Mouse (Mus musculus) embryonic facial prominence, embryonic 15.5 days (tissue): ENCODE results near the gene Tdrd6. TPM values are rescaled to one million over a fixed set of nuclear protein-coding genes. Genes with fewer than 3 reads are reported as not detected.

Source experiments
- ATAC-seq: fragments of 200-750 bp; cut with Nextera tagmentation; 2 replicates; pipeline ENCODE4 v1.8.0; 2017; ENCODE audit warnings: low read depth, moderate TSS enrichment; ENCODE audit not compliant: insufficient number of reproducible peaks, low FRiP score, low TSS enrichment
- H3K27ac ChIP-seq: fragments of 300-500 bp; sonication (generic); replicated peaks from 2 replicates; pipeline ENCODE4 v1.5.1; 2015; ENCODE audit warnings: mild to moderate bottlenecking, inconsistent platforms
- H3K27me3 ChIP-seq: fragments of 300-500 bp; sonication (generic); 2 replicates; pipeline ENCODE4 v1.6.1; 2015; ENCODE audit warnings: inconsistent platforms
- H3K36me3 ChIP-seq: fragments of 300-500 bp; sonication (generic); 2 replicates; pipeline ENCODE4 v1.6.1; 2015; ENCODE audit warnings: mild to moderate bottlenecking, inconsistent platforms
- H3K4me1 ChIP-seq: fragments of 300-500 bp; sonication (generic); 2 replicates; pipeline ENCODE4 v1.6.1; 2015; ENCODE audit warnings: inconsistent platforms
- H3K4me2 ChIP-seq: fragments of 300-500 bp; sonication (generic); replicated peaks from 2 replicates; pipeline ENCODE4 v1.6.1; 2015; ENCODE audit warnings: mild to moderate bottlenecking, inconsistent platforms
- H3K4me3 ChIP-seq: fragments of 300-500 bp; sonication (generic); replicated peaks from 2 replicates; pipeline ENCODE4 v1.5.1; 2015; ENCODE audit warnings: mild to moderate bottlenecking, inconsistent platforms
- H3K9ac ChIP-seq: fragments of 300-500 bp; sonication (generic); 2 replicates; pipeline ENCODE4 v1.6.1; 2015; ENCODE audit warnings: inconsistent platforms
- H3K9me3 ChIP-seq: fragments of 300-500 bp; sonication (generic); replicated peaks from 2 replicates; pipeline ENCODE4 v1.6.1; 2016; ENCODE audit warnings: inconsistent platforms
- WGBS: fragments of 180-500 bp; shearing (Covaris S2); methylation state at CpG from one replicate; pipeline ENCODE4 v1.1.7; 2015; 5-methylcytosine and 5-hydroxymethylcytosine counted together
- polyA plus RNA-seq: library from polyadenylated mRNA; unstranded; fragments of >200 nt; fragmentation: Nextera tagmentation; extraction: Ambion mirVana; gene quantifications from 2 replicates; pipeline ENCODE4 v1.2.1, GENCODE M21; 2015

Tdrd6 gene
- polyA plus RNA-seq, 1 experiment from 2014 or later: 0.04 TPM

DNA sequence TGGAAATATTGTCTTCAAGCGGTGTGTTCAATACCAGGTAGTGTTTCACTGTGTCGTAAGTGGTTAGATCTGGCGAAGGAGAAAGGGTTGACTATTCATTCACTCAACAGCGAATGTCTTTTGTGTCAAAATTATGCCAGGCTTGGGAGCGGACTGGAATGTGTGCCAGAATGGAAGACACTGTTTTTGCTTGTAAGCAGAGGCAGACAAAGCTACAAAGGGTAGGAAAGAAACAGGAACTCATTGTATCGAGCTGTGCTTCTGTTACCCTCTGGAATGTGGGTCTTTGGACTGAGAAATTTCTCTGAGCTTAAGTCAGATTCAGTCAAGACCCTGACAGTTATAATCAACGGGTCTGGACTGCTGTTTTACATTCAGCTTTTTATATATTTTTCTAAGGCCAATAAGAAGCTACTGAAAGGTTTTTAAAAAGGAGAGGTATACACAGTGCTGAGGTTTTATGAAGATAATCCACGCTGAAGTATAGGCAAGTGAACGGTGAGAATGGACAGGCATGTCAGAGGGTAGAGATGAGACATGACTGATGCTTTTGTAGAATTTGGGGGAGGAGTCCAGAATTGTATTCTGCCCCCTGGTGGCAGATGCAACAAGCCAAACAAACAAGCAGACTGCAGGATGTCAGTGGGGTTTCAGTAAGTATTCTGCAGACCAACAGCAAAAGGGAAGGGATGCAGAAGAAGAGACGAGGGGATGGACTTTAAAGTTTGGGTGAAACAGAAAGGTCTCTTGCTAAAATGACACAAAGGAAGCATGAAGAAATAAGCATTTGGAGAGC lies 19.7 kb upstream of the Tdrd6 start:
- H3K27ac ChIP-seq: no peak overlapping the region
- ATAC-seq: no peak
- no peak overlapping the region for H3K4me3 ChIP-seq
- no peak overlapping the region for H3K4me2 ChIP-seq
- 76% methylated on average over 10 of the region's 10 CpGs for WGBS
- H3K27me3 ChIP-seq: no peaks in the 10 kb centered on the region
- no peak overlapping the region for H3K9ac ChIP-seq
- H3K9me3 ChIP-seq: no peaks in the 10 kb centered on the region
- peaks cover 31% of the 10 kb centered on the region for H3K36me3 ChIP-seq
- no peaks in the 10 kb centered on the region for H3K4me1 ChIP-seq

DNA sequence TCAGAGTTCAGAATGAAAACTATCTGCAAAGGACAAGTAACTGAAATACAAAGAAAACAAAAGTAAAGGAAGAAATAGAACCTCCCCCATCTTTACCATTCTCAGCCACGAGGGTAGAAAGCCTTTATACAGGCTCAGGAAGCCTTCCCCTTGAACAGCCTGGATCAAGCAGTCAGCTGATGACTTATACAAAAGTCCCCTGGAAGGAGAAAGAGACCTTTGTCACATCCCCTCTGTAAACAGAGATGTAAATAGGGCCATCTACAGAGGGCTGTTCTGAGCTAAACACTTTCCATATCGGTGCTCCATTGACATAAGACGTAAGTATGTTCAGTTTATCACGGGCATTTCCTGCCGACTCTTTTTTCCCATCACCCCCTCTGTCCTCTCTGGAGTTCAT lies 16.8 kb upstream of the Tdrd6 start:
- H3K4me1 ChIP-seq: no peaks in the 10 kb centered on the region
- peaks cover 36% of the 10 kb centered on the region for H3K36me3 ChIP-seq
- H3K9me3 ChIP-seq: no peaks in the 10 kb centered on the region
- 62% methylated on average over 5 of the region's 5 CpGs for WGBS
- H3K27ac ChIP-seq: no peak overlapping the region
- H3K27me3 ChIP-seq: no peaks in the 10 kb centered on the region
- ATAC-seq: no peak
- no peak overlapping the region for H3K4me2 ChIP-seq
- H3K4me3 ChIP-seq: no peak overlapping the region
- no peak overlapping the region for H3K9ac ChIP-seq

DNA sequence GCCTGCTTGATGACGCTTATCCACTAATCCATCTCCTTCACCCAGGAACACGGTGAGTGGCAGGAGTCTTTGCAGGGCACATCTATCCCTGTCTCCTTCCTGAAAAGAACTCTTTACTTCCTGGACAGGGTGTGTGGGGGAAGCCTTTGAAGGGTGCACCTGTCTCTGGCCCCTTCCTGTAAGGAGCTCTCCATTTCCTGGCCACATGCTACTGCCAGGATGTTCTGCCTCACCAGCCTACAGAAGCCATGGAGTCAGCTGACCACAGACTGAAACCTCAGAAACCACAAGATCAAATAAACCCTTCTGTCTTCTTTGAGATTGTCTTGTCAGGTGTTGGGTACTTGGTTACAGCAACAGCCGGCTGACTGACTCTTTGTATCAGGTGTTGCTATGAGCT lies 15.0 kb upstream of the Tdrd6 start:
- ATAC-seq: no peak
- no peaks in the 10 kb centered on the region for H3K9me3 ChIP-seq
- no peaks in the 10 kb centered on the region for H3K27me3 ChIP-seq
- H3K36me3 ChIP-seq: peaks cover 29% of the 10 kb centered on the region
- H3K4me2 ChIP-seq: no peak overlapping the region
- H3K4me1 ChIP-seq: no peaks in the 10 kb centered on the region
- H3K27ac ChIP-seq: no peak overlapping the region
- WGBS: 75% methylated on average over 3 of the region's 3 CpGs
- no peak overlapping the region for H3K9ac ChIP-seq
- H3K4me3 ChIP-seq: no peak overlapping the region

DNA sequence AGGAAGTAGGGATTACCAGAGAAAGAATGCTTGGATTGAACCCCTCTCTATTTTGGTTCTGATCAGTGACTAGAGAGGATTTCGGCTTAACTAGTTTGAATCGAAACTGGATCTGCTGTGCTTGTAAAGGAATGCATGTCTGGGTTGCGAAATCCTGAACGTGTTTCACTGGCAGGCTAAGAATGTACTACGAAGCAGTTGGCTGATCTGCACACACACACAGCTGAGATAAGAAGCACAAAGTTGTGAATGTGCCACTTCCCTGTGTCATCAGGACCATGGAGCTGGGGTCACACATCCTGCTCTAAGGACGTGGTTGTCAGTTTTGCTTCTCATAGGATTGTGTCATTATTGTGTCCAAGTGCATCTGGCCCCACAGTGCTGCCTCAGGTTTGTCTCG lies 14.3 kb upstream of the Tdrd6 start:
- H3K27ac ChIP-seq: 0 out of 2 replicates have a peak overlapping the region, but pooled peaks have one; percentile 5
- H3K9me3 ChIP-seq: no peaks in the 10 kb centered on the region
- H3K4me1 ChIP-seq: no peaks in the 10 kb centered on the region
- 44% methylated on average over 7 of the region's 7 CpGs for WGBS
- H3K4me3 ChIP-seq: no peak overlapping the region
- peaks cover 29% of the 10 kb centered on the region for H3K36me3 ChIP-seq
- H3K27me3 ChIP-seq: no peaks in the 10 kb centered on the region
- no peak overlapping the region for H3K4me2 ChIP-seq
- H3K9ac ChIP-seq: no peak overlapping the region
- ATAC-seq: no peak

DNA sequence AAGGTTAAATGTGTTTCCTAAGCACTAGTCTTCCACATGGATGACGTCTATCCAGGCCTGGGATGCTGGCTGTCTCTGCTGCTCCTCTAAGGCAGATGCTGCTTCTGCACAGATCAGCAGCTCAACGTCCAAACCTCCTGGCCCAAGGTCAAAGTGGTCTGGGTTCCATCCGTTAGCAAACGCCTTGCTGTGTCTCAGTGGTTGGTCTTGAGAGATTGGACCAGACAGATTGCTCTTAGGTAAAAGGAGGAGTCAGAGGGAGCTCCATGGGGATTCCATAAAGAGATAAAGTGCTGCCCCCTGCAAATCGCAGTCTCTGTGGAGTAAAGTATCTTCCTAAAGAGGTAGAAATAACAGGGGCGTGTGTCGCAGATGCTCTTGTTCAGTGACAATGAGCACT lies 13.1 kb upstream of the Tdrd6 start:
- Histone ChIP-seq H3K27me3 (no peaks in the 10 kb centered on the region), H3K4me2 (no peak overlapping the region), H3K4me3 (no peak overlapping the region), H3K9me3 (no peaks in the 10 kb centered on the region), H3K4me1 (no peaks in the 10 kb centered on the region), H3K9ac (no peak overlapping the region), H3K27ac (no peak overlapping the region), H3K36me3 (peaks cover 27% of the 10 kb centered on the region)
- 83% methylated on average over 7 of the region's 7 CpGs for WGBS
- no peak for ATAC-seq

DNA sequence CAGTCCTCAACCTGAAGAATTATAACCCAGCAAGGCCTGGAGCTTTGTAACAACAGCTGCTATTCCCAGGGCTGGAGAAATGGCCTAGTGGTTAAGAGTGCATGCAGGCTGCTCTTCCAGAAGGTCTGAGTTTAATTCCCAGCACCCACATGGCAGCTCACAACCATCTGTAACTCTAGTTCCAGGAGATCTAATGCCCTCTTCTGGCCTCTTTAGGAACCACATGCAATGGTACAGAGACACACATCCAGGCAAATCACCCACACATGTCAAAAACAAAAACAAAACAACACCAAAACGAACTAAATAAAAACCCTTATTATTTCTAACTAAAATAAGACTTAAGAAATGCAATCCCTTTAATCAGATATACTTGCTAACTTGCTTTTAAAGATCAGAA lies 10.7 kb upstream of the Tdrd6 start:
- H3K9ac ChIP-seq: no peak overlapping the region
- no peaks in the 10 kb centered on the region for H3K9me3 ChIP-seq
- no peaks in the 10 kb centered on the region for H3K4me1 ChIP-seq
- 76% methylated on average over 1 of the region's 1 CpGs for WGBS
- no peak overlapping the region for H3K27ac ChIP-seq
- no peak overlapping the region for H3K4me3 ChIP-seq
- H3K36me3 ChIP-seq: peaks cover 22% of the 10 kb centered on the region
- no peaks in the 10 kb centered on the region for H3K27me3 ChIP-seq
- no peak for ATAC-seq
- H3K4me2 ChIP-seq: no peak overlapping the region

DNA sequence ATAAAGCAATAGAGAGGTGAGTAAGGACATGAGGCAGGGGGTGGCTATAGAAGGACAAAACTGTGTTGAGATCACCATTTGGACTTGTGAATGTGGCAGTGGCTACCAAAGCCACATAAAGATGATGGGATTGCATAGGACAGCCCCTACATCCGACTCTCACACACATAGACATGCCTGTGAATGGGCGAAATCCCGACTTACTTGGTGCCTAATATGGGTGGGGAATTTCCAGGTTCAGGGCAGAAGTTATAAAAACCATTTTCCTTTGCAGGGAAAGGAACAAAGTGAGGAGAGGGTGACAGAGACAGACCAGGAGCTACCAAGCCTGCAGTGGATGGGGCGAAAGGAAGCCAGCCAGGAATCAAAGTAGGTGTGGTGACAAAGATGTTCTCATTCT lies 7.0 kb upstream of the Tdrd6 start:
- H3K27me3 ChIP-seq: no peaks in the 10 kb centered on the region
- 0 out of 2 replicates have a peak, but pooled peaks cover 7% of the 10 kb centered on the region for H3K36me3 ChIP-seq
- no peak overlapping the region for H3K4me2 ChIP-seq
- H3K4me3 ChIP-seq: no peak overlapping the region
- H3K9me3 ChIP-seq: no peaks in the 10 kb centered on the region
- ATAC-seq: no peak
- no peaks in the 10 kb centered on the region for H3K4me1 ChIP-seq
- WGBS: 93% methylated on average over 4 of the region's 4 CpGs
- no peak overlapping the region for H3K9ac ChIP-seq
- H3K27ac ChIP-seq: no peak overlapping the region

DNA sequence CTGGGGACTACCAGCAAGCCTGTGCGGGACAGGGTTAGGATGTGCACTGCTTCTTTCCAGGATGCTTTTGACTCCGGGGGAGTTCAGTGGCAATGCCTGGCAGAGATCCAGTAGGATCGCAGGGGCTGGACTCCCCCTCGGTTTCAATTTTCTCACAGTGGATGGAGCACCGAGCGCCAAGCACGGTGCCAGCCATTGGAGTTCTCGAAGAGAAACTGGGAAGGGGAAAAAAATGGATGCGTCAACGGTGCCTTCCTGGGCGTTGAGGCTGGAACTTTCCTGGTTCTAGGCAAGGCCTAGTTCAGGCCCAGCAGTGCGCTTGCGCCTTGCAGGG lies 295 bp upstream of the Tdrd6 start:
- Histone ChIP-seq H3K4me2 (peak overlapping the region; percentile 63), H3K9me3 (no peaks in the 10 kb centered on the region), H3K4me1 (peaks cover 15% of the 10 kb centered on the region), H3K4me3 (peak overlapping the region; percentile 38), H3K27ac (no peak overlapping the region), H3K9ac (0 out of 2 replicates have a peak overlapping the region, but pooled peaks have one; percentile 5), H3K36me3 (no peaks in the 10 kb centered on the region), H3K27me3 (peaks cover 38% of the 10 kb centered on the region)
- 39% methylated on average over 13 of the region's 13 CpGs for WGBS
- ATAC-seq: no peak; the same call in 1 of the 2 replicates

DNA sequence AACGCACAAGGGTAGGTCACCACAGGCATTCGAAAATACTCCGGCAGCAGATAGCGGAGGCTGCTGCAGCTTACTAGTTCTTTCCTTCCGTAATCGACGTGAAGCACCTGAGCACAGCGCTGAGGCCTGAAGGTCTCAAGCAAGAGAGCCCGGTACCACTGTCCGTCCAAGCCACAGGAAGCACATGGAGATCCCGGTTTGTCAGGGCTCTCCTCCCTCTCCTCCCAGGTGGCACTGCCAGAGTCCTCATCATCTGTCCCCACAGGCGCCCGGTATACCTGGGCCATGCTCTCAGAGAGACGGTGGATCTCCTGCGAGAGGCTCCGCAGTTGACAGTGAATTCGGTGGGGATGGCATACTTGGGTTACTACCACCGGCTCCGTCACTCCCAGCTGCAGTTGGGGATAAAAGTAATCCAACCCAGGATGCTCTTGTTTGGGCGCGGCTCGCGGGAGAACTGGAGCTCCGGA lies 1.0 kb downstream of the Tdrd6 start:
- Histone ChIP-seq H3K4me3 (peak overlapping the region; percentile 38), H3K27ac (no peak overlapping the region), H3K4me2 (peak overlapping the region; percentile 63), H3K36me3 (no peaks in the 10 kb centered on the region), H3K9me3 (no peaks in the 10 kb centered on the region), H3K27me3 (peaks cover 38% of the 10 kb centered on the region), H3K4me1 (peaks cover 15% of the 10 kb centered on the region), H3K9ac (no peak overlapping the region)
- 21% methylated on average over 24 of the region's 24 CpGs for WGBS
- no peak for ATAC-seq

DNA sequence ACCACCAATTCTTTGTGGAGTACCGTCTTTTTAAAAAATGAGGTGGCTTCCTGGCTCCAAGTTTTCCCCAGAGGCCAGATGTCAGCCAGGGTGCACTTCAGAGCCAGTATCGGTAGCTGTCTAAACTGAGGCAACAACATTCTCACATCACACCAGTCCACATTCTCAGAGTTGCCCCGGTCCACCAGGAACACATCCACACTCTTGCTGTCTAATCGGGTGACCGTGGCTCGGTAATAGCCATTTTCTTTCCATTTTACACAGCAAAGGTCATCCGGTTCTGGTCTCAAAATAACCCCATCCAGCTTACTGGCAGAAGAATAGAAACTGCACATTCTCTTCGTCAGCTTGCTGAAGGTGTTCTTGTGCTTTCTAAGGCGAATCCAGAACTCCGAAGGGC lies 1.9 kb downstream of the Tdrd6 start:
- ATAC-seq: no peak
- Histone ChIP-seq H3K36me3 (no peaks in the 10 kb centered on the region), H3K4me1 (peaks cover 15% of the 10 kb centered on the region), H3K4me2 (no peak overlapping the region), H3K27ac (no peak overlapping the region), H3K4me3 (no peak overlapping the region), H3K27me3 (peaks cover 38% of the 10 kb centered on the region), H3K9ac (no peak overlapping the region), H3K9me3 (no peaks in the 10 kb centered on the region)
- WGBS: 89% methylated on average over 10 of the region's 10 CpGs

DNA sequence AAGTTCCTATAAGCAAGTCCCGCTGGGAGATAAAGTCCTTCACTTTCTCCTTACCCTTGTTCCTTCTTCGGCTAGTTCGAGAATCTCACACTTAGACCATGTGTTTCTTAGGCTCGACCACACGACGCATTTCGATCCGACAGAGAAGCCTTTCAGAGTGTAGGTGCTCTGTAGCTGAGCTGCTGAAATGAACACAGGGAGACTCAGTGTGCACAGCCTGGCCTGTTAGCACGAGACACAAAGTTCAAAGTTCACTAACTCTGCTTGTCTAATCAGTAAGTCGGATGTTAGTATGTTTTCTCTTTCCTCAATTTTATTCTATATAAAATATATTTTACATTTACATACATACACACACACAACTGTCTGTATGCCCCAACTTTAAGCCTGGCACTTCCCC lies 8.0 kb downstream of the Tdrd6 start:
- WGBS: 85% methylated on average over 10 of the region's 10 CpGs
- no peaks in the 10 kb centered on the region for H3K9me3 ChIP-seq
- no peak overlapping the region for H3K27ac ChIP-seq
- H3K9ac ChIP-seq: no peak overlapping the region
- H3K36me3 ChIP-seq: no peaks in the 10 kb centered on the region
- 0 out of 2 replicates have a peak, but pooled peaks cover 2% of the 10 kb centered on the region for H3K27me3 ChIP-seq
- H3K4me1 ChIP-seq: no peaks in the 10 kb centered on the region
- H3K4me2 ChIP-seq: no peak overlapping the region
- no peak overlapping the region for H3K4me3 ChIP-seq
- ATAC-seq: no peak

DNA sequence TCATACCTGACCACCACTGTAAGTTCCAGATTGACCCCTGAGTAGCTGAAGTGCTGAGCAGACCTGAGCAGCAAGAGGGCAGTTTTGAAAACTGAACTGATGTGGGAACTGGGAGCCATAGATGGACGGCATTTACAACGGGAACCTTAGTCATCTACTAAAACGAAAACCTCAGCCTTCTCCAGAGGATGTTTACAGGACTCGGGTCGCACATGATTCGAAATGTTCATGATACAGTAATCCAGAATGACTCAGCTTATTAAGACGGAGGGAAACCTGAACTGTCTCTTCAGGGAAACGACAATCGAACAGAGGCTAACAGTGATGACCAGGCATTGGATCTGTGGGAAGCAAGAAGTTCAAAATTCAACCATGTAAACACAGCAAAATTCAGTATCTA lies 10.9 kb downstream of the Tdrd6 start:
- no peaks in the 10 kb centered on the region for H3K27me3 ChIP-seq
- ATAC-seq: no peak
- no peaks in the 10 kb centered on the region for H3K36me3 ChIP-seq
- no peak overlapping the region for H3K27ac ChIP-seq
- no peak overlapping the region for H3K4me3 ChIP-seq
- H3K4me2 ChIP-seq: no peak overlapping the region
- WGBS: 81% methylated on average over 9 of the region's 9 CpGs
- H3K9me3 ChIP-seq: no peaks in the 10 kb centered on the region
- no peak overlapping the region for H3K9ac ChIP-seq
- no peaks in the 10 kb centered on the region for H3K4me1 ChIP-seq
